In genomic region chr9:47942761-47943583, GRCm38 (mm10) we compare ENCODE assay signal across 10 mouse cellular contexts.
DNase-seq lines count a peak whose midpoint lies in the region; ATAC-seq and TF ChIP-seq lines count a peak whose summit lies in the region.
"Had no signal": no experiment of that assay in that cellular context is flagged by ENCODE, and none has a peak within 500 bp of the region (broad histone marks: within the 10 kb centered on the region; RNA-seq: fewer than 3 reads in every experiment).

No protein-coding gene starts in this region.

- TF ChIP-seq EP300 in stomach, postnatal 0 days (optimal IDR thresholded peaks at IDR 0.05) = no peak

- 0 out of 2 replicates have a peak overlapping the region, but pooled peaks have one; percentile 12 for H3K27ac ChIP-seq in forebrain, embryonic 16.5 days (ENCODE audit: low read length)
- H3K27ac ChIP-seq in midbrain, embryonic 10.5 days (replicated peaks) = peak overlapping the region; percentile 68
- no peak overlapping the region for H3K27ac ChIP-seq in stomach, postnatal 0 days (replicated peaks)

- no peak overlapping the region for H3K4me3 ChIP-seq in forebrain, embryonic 16.5 days (replicated peaks; ENCODE audit: low read length)
- H3K4me3 ChIP-seq in midbrain, embryonic 10.5 days = no peak overlapping the region
- H3K4me3 ChIP-seq in stomach, postnatal 0 days (ENCODE audit: low read depth, low read length) = no peak overlapping the region

- H3K27me3 ChIP-seq in forebrain, embryonic 16.5 days (replicated peaks; ENCODE audit: control insufficient read depth, insufficient read depth, low read length) = no peaks in the 10 kb centered on the region
- peaks cover 43% of the 10 kb centered on the region; the same call in 1 of the 2 replicates for H3K27me3 ChIP-seq in midbrain, embryonic 10.5 days (ENCODE audit: low read depth, poor library complexity, severe bottlenecking)
- no peaks in the 10 kb centered on the region for H3K27me3 ChIP-seq in stomach, postnatal 0 days (ENCODE audit: control insufficient read depth, insufficient read depth, low read length)
- H3K27me3 ChIP-seq: CH12.LX had no signal

- H3K9me3 ChIP-seq in forebrain, embryonic 16.5 days (ENCODE audit: control insufficient read depth, low read length) = no peaks in the 10 kb centered on the region
- no peaks in the 10 kb centered on the region for H3K9me3 ChIP-seq in midbrain, embryonic 10.5 days (replicated peaks)
- no peaks in the 10 kb centered on the region for H3K9me3 ChIP-seq in stomach, postnatal 0 days (ENCODE audit: control insufficient read depth, low read length)

- H3K4me2 ChIP-seq in forebrain, embryonic 16.5 days (ENCODE audit: low read length) = no peak overlapping the region; the same call in 1 of the 2 replicates
- no peak overlapping the region for H3K4me2 ChIP-seq in stomach, postnatal 0 days (replicated peaks; ENCODE audit: low read depth)

- H3K9ac ChIP-seq in forebrain, embryonic 16.5 days (replicated peaks; ENCODE audit: low read depth, low read length) = no peak overlapping the region
- H3K9ac ChIP-seq in stomach, postnatal 0 days (ENCODE audit: low read length) = no peak overlapping the region

- 39% methylated on average over 11 of the region's 11 CpGs for WGBS in forebrain, embryonic 16.5 days
- WGBS in midbrain, embryonic 10.5 days = 47% methylated on average over 11 of the region's 11 CpGs
- 60% methylated on average over 11 of the region's 11 CpGs for whole genome bisulfite sequencing in stomach, postnatal 0 days

- no peaks in the 10 kb centered on the region for H3K36me3 ChIP-seq in forebrain, embryonic 16.5 days (ENCODE audit: control insufficient read depth, insufficient read depth)
- H3K36me3 ChIP-seq in midbrain, embryonic 10.5 days = no peaks in the 10 kb centered on the region
- H3K36me3 ChIP-seq in stomach, postnatal 0 days (ENCODE audit: control insufficient read depth, insufficient read depth, low read length) = no peaks in the 10 kb centered on the region

- no peak for TF ChIP-seq CTCF in stomach, postnatal 0 days (IDR thresholded peaks at IDR 0.05; ENCODE audit: low read depth)

- DNase-seq in brain, adult 2 months (ENCODE audit: low read depth, low spot score) = peak; percentile 66
- peak; percentile 68 to 73 for DNase-seq in layer of hippocampus, adult 8-10 months (ENCODE audit: low spot score in 2 of 2)
- peak; percentile 71 for DNase-seq in midbrain, embryonic 10.5 days (ENCODE audit: low spot score)
- DNase-seq in T-cell, adult 2 months (ENCODE audit: low spot score) = no peak
- DNase-seq in stomach, postnatal 0 days (ENCODE audit: low spot score) = no peak
- DNase-seq in kidney, adult 9 months = no peak
- DNase-seq: thymus, postnatal 36 days had no signal

- H3K4me1 ChIP-seq in forebrain, embryonic 16.5 days (replicated peaks; ENCODE audit: control insufficient read depth, insufficient read depth, low read length) = peaks cover 10% of the 10 kb centered on the region
- H3K4me1 ChIP-seq in midbrain, embryonic 10.5 days = peaks cover 18% of the 10 kb centered on the region
- no peaks in the 10 kb centered on the region for H3K4me1 ChIP-seq in stomach, postnatal 0 days (replicated peaks; ENCODE audit: control insufficient read depth, insufficient read depth)

- peak; percentile 85 for ATAC-seq in forebrain, embryonic 16.5 days
- no peak for ATAC-seq in stomach, postnatal 0 days (ENCODE audit: low FRiP score, low TSS enrichment)
- ATAC-seq in megakaryocyte-erythroid progenitor cell, adult 5-6 weeks (replicated peaks; ENCODE audit: low FRiP score, low TSS enrichment, poor library complexity, severe bottlenecking) = no peak

Comparison
In these comparisons a context has a peak if more than half of its experiments do, and no peak if none do; other contexts are left out.
1. DNase-seq: peak in brain, adult 2 months (single experiment), layer of hippocampus, adult 8-10 months (2 of 2) and midbrain, embryonic 10.5 days (single experiment); none in T-cell, adult 2 months (single experiment), stomach, postnatal 0 days (single experiment) and kidney, adult 9 months (single experiment).